Mouse (Mus musculus): Measurements from ENCODE around the gene Myb. TPM values are rescaled to one million over a fixed set of nuclear protein-coding genes. Genes with fewer than 3 reads are reported as not detected.

Myb gene
- polyA plus RNA-seq (2012; rRNA removed) = 16.7 and 17.6 TPM in 2 replicates

GRCm38 (mm10) chr10:21160537-21161358, at the start of gene Myb:
TSS of gene Myb (minus strand) at chr10:21160984.

Other genes starting within 250 kb of the Myb start
- gene Ahi1, start 208.4 kb downstream of the Myb start, polyA plus RNA-seq (2012; rRNA removed) = 2.9 and 3.0 TPM in 2 replicates
- gene Hbs1l, start 135.0 kb upstream of the Myb start, polyA plus RNA-seq (2012; rRNA removed) = 24.1 and 31.9 TPM in 2 replicates
- gene Aldh8a1, start 216.3 kb upstream of the Myb start, polyA plus RNA-seq (2012; rRNA removed) = 44.4 and 54.8 TPM in 2 replicates